Mouse (Mus musculus) forebrain, embryonic 16.5 days (tissue): ENCODE data around the gene E130208F15Rik. TPM values are rescaled to one million over a fixed set of nuclear protein-coding genes. Genes with fewer than 3 reads are reported as not detected.

Experiments used
- ATAC-seq: fragments of 200-750 bp; cut with Nextera tagmentation; 2 replicates; pipeline ENCODE4 v1.8.0; 2017; ENCODE audit warnings: mild to moderate bottlenecking, moderate library complexity
- H3K27ac ChIP-seq: fragments of 300-500 bp; sonication (generic); 2 replicates; pipeline ENCODE4 v1.5.1; 2014; ENCODE audit warnings: low read length, control low read depth
- H3K27me3 ChIP-seq: fragments of 300-500 bp; sonication (generic); replicated peaks from 2 replicates; pipeline ENCODE4 v1.6.1; 2014; ENCODE audit warnings: low read length; ENCODE audit not compliant: control insufficient read depth, insufficient read depth
- H3K36me3 ChIP-seq: fragments of 300-500 bp; sonication (generic); 2 replicates; pipeline ENCODE4 v1.6.1; 2014; ENCODE audit not compliant: control insufficient read depth, insufficient read depth
- H3K4me1 ChIP-seq: fragments of 300-500 bp; sonication (generic); replicated peaks from 2 replicates; pipeline ENCODE4 v1.6.1; 2014; ENCODE audit warnings: low read length; ENCODE audit not compliant: control insufficient read depth, insufficient read depth
- H3K4me2 ChIP-seq: fragments of 300-500 bp; sonication (generic); 2 replicates; pipeline ENCODE4 v1.6.1; 2014; ENCODE audit warnings: mild to moderate bottlenecking, low read length, control low read depth
- H3K4me3 ChIP-seq: fragments of 300-500 bp; sonication (generic); replicated peaks from 2 replicates; pipeline ENCODE4 v1.5.1; 2014; ENCODE audit warnings: mild to moderate bottlenecking, low read length, control low read depth
- H3K9ac ChIP-seq: fragments of 300-500 bp; sonication (generic); replicated peaks from 2 replicates; pipeline ENCODE4 v1.6.1; 2014; ENCODE audit warnings: low read depth, low read length, control low read depth
- H3K9me3 ChIP-seq: fragments of 300-500 bp; sonication (generic); 2 replicates; pipeline ENCODE4 v1.6.1; 2016; ENCODE audit warnings: low read length; ENCODE audit not compliant: control insufficient read depth
- WGBS: fragments of 180-500 bp; shearing (Covaris S2); extraction: QIAGEN DNeasy Blood & Tissue Kit; methylation state at CpG from one replicate; pipeline ENCODE4 v1.1.7; 2014; 5-methylcytosine and 5-hydroxymethylcytosine counted together
- polyA plus RNA-seq: library from polyadenylated mRNA; unstranded; fragments of >200 nt; fragmentation: Nextera tagmentation; extraction: Ambion mirVana; gene quantifications from 2 replicates; pipeline ENCODE4 v1.2.1, GENCODE M21; 2015

Gene E130208F15Rik
- not detected in 2 replicates for polyA plus RNA-seq

GRCm38 (mm10) chr7:30321539-30322284 is at the start of gene E130208F15Rik:
TSS of gene E130208F15Rik (plus strand) at chr7:30321740.
- H3K27ac ChIP-seq: peak within 1 kb of the TSS; percentile 86
- H3K9me3 ChIP-seq: 0 out of 2 replicates have a peak, but pooled peaks cover 2% of the 10 kb centered on the region
- peak within 1 kb of the TSS; percentile 90 for H3K4me3 ChIP-seq
- peak within 1 kb of the TSS; percentile 87 for H3K9ac ChIP-seq
- no peaks in the 10 kb centered on the region for H3K27me3 ChIP-seq
- 1% methylated on average over 60 of the region's 63 CpGs for WGBS
- ATAC-seq: peak; percentile 57
- no peaks in the 10 kb centered on the region for H3K36me3 ChIP-seq
- H3K4me1 ChIP-seq: peaks cover 16% of the 10 kb centered on the region
- H3K4me2 ChIP-seq: peak within 1 kb of the TSS; percentile 66

GRCm38 (mm10) chr7:30274383-30274782 is 47.2 kb upstream of the E130208F15Rik start:
- WGBS: 86% methylated on average over 6 of the region's 6 CpGs
- ATAC-seq: no peak
- Histone ChIP-seq H3K9me3 (no peaks in the 10 kb centered on the region), H3K4me1 (peaks cover 3% of the 10 kb centered on the region), H3K27ac (no peak overlapping the region), H3K9ac (no peak overlapping the region), H3K27me3 (no peaks in the 10 kb centered on the region), H3K4me2 (no peak overlapping the region), H3K4me3 (no peak overlapping the region), H3K36me3 (no peaks in the 10 kb centered on the region)

GRCm38 (mm10) chr7:30278911-30279310 is 42.6 kb upstream of the E130208F15Rik start:
- Histone ChIP-seq H3K9ac (no peak overlapping the region), H3K27ac (no peak overlapping the region), H3K4me1 (peaks cover 10% of the 10 kb centered on the region), H3K36me3 (no peaks in the 10 kb centered on the region), H3K4me3 (peak overlapping the region; percentile 4; the same call in 1 of the 2 replicates), H3K27me3 (no peaks in the 10 kb centered on the region), H3K4me2 (no peak overlapping the region; the same call in 1 of the 2 replicates), H3K9me3 (no peaks in the 10 kb centered on the region)
- no peak for ATAC-seq
- 65% methylated on average over 2 of the region's 2 CpGs for WGBS

- Histone ChIP-seq H3K36me3 (no peaks in the 10 kb centered on the region), H3K4me1 (peaks cover 10% of the 10 kb centered on the region), H3K27me3 (no peaks in the 10 kb centered on the region), H3K4me3 (peak overlapping the region; percentile 81), H3K9ac (no peak overlapping the region; the same call in 1 of the 2 replicates), H3K27ac (no peak overlapping the region), H3K4me2 (peak overlapping the region; percentile 98), H3K9me3 (no peaks in the 10 kb centered on the region)
- WGBS: 0% methylated on average over 6 of the region's 6 CpGs
- no peak for ATAC-seq
These were observed 42.0 kb upstream of the E130208F15Rik start for GRCm38 (mm10) chr7:30279536-30279935.

- peaks cover 10% of the 10 kb centered on the region for H3K4me1 ChIP-seq
These were observed 41.4 kb upstream of the E130208F15Rik start, which contains the start of the genes Thap8 and Wdr62 for GRCm38 (mm10) chr7:30279951-30280669. TSS of gene Thap8 (plus strand) at chr7:30280094. TSS of gene Wdr62 (minus strand) at chr7:30280419.

GRCm38 (mm10) chr7:30280670-30281138 is 40.8 kb upstream of the E130208F15Rik start:
- Histone ChIP-seq H3K9ac (peak overlapping the region; percentile 68), H3K36me3 (no peaks in the 10 kb centered on the region), H3K27me3 (no peaks in the 10 kb centered on the region), H3K4me1 (peaks cover 10% of the 10 kb centered on the region), H3K4me3 (peak overlapping the region; percentile 81), H3K27ac (peak overlapping the region; percentile 100), H3K4me2 (peak overlapping the region; percentile 98), H3K9me3 (no peaks in the 10 kb centered on the region)
- peak; percentile 79 for ATAC-seq
- WGBS: under 1% methylated on average over 20 of the region's 20 CpGs

More at GRCm38 (mm10) chr7:30279951-30280669, 41.4 kb upstream of the E130208F15Rik start, which contains the start of the genes Thap8 and Wdr62:
- peak within 1 kb of the TSS; percentile 98 for H3K4me2 ChIP-seq
- H3K9me3 ChIP-seq: no peaks in the 10 kb centered on the region
- H3K9ac ChIP-seq: peak within 1 kb of the TSS; percentile 68
- peak within 1 kb of the TSS; percentile 81 for H3K4me3 ChIP-seq
- WGBS: under 1% methylated on average over 49 of the region's 49 CpGs
- no peaks in the 10 kb centered on the region for H3K27me3 ChIP-seq
- no peaks in the 10 kb centered on the region for H3K36me3 ChIP-seq
- peak within 1 kb of the TSS; percentile 100 for H3K27ac ChIP-seq
- ATAC-seq: peak; percentile 97

- Histone ChIP-seq H3K27me3 (no peaks in the 10 kb centered on the region), H3K27ac (no peak overlapping the region), H3K9me3 (no peaks in the 10 kb centered on the region), H3K4me2 (no peak overlapping the region), H3K36me3 (no peaks in the 10 kb centered on the region), H3K9ac (no peak overlapping the region), H3K4me3 (no peak overlapping the region), H3K4me1 (peaks cover 10% of the 10 kb centered on the region)
- WGBS: 80% methylated on average over 4 of the region's 4 CpGs
- ATAC-seq: no peak
These were observed 40.0 kb upstream of the E130208F15Rik start for GRCm38 (mm10) chr7:30281522-30281921.

GRCm38 (mm10) chr7:30282740-30283139 is 38.8 kb upstream of the E130208F15Rik start:
- 74% methylated on average over 7 of the region's 7 CpGs for WGBS
- ATAC-seq: no peak
- Histone ChIP-seq H3K9me3 (no peaks in the 10 kb centered on the region), H3K9ac (no peak overlapping the region), H3K27ac (no peak overlapping the region), H3K4me2 (no peak overlapping the region), H3K27me3 (no peaks in the 10 kb centered on the region), H3K4me1 (peaks cover 10% of the 10 kb centered on the region), H3K4me3 (no peak overlapping the region), H3K36me3 (no peaks in the 10 kb centered on the region)
